Mouse (Mus musculus) erythroblast, embryonic 14.5 days (primary cell): Measurements from ENCODE around the gene Maml3. TPM values are rescaled to one million over a fixed set of nuclear protein-coding genes. Genes with fewer than 3 reads are reported as not detected.

ENCODE experiments used
- H3K27me3 ChIP-seq: 2 replicates; pipeline ENCODE4 v1.6.1; 2012; ENCODE audit warnings: inconsistent platforms; ENCODE audit not compliant: control insufficient read depth
- H3K36me3 ChIP-seq: 2 replicates; pipeline ENCODE4 v1.6.1; 2012; ENCODE audit warnings: mild to moderate bottlenecking, inconsistent platforms; ENCODE audit not compliant: control insufficient read depth
- H3K4me1 ChIP-seq: 2 replicates; pipeline ENCODE4 v1.6.1; 2012; ENCODE audit warnings: inconsistent platforms; ENCODE audit not compliant: control insufficient read depth
- H3K4me3 ChIP-seq: replicated peaks from 2 replicates; pipeline ENCODE3; 2012; ENCODE audit warnings: moderate library complexity, mild to moderate bottlenecking, inconsistent platforms
- H3K9me3 ChIP-seq: 2 replicates; pipeline ENCODE4 v1.6.1; 2012; ENCODE audit warnings: low read length, inconsistent platforms, mixed read lengths; ENCODE audit not compliant: control insufficient read depth
- GATA1 ChIP-seq: IDR thresholded peaks from 2 replicates; pipeline ENCODE4 v1.6.1; 2012; ENCODE audit warnings: low read length, inconsistent platforms, mixed read lengths
- TAL1 ChIP-seq: IDR thresholded peaks from 3 replicates; pipeline ENCODE4 v1.6.1; 2012; ENCODE audit warnings: low read length, inconsistent platforms, mixed read lengths
- polyA plus RNA-seq: library from polyadenylated mRNA; stranded (reverse); fragments of >175 nt; gene quantifications from 2 replicates; pipeline ENCODE4 v1.2.3, GENCODE M21; 2012

The Maml3 gene
- 0.03 and 0.04 TPM in 2 replicates for polyA plus RNA-seq

DNA sequence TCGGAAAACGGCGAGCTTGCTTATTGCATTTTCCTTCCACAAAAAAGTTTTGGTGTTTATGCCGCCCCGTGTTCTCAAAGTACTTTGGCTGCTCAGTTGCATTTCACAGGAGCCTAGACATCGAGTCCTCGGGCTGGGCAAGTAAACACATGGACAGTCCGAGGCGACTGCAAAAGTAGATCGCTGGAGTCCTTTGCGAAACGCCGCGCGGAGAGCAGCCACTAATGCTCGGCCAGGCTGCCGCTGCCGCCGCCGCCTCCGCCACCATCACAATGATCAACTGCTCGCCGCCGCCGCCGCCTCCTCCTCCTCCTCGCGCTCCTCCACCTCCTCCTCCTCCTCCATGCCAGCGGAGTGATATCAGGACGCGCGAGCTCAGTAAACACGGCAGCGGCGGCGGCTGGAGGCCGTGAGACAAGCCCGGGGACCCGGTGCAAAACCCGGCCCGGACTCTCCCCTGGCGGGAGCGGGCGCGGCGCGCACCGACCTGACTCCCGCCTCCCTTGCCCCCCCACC, at the start of gene Maml3:
TSS of gene Maml3 (minus strand) at position 441 of the 516 bp plus-strand sequence.
- H3K9me3 ChIP-seq, result no peaks in the 10 kb centered on the region
- TF ChIP-seq TAL1, result no peak
- TF ChIP-seq GATA1, result no peak
- H3K36me3 ChIP-seq, result no peaks in the 10 kb centered on the region
- peaks cover 23% of the 10 kb centered on the region for H3K27me3 ChIP-seq
- peak within 1 kb of the TSS; percentile 71 for H3K4me3 ChIP-seq
- H3K4me1 ChIP-seq, result peaks cover 37% of the 10 kb centered on the region

DNA sequence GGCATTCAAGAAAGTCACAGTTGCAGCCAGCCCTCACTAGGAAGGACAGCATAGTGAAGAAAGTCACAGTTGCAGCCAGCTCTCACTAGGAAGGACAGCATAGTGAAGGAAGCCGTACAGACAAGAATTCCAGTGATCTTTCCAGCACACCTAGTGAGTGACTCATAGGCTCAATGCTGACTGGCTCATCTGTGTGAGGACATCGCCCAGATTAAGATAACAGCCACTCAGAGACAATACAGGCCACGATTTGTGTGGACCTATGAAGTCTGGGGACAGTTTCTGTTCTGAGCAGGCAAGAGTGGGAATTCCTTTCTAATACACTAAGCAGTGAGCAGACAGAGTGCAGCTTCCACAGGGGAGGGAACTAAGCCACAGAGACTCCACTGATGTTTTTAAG, 46.3 kb upstream of the Maml3 start:
- H3K36me3 ChIP-seq, result no peaks in the 10 kb centered on the region
- no peak overlapping the region for H3K4me3 ChIP-seq
- no peak for TF ChIP-seq TAL1
- H3K4me1 ChIP-seq, result no peaks in the 10 kb centered on the region
- H3K9me3 ChIP-seq, result peaks cover 2% of the 10 kb centered on the region; the same call in 1 of the 2 replicates
- no peaks in the 10 kb centered on the region for H3K27me3 ChIP-seq

DNA sequence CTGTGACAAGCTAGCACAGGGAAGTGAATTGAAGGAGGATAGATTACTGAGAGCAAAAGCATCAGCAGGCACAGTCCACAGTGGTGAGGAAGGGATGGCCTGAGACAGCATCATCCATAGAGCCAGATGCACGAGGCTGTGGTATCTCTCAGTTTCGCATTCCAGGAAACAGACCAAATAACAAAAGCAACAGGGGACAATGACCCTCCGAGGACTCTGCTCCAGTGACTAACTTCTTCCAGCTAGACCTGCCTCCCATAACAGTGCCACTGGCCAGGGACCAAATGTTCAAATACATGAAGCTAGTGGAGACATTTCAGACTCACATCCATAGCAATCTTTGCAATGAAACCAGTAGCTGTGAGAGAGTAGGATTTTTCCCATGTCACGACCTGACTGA, 43.4 kb upstream of the Maml3 start:
- Histone ChIP-seq H3K4me3 (no peak overlapping the region), H3K27me3 (no peaks in the 10 kb centered on the region), H3K9me3 (no peaks in the 10 kb centered on the region), H3K36me3 (no peaks in the 10 kb centered on the region), H3K4me1 (no peaks in the 10 kb centered on the region)
- TF ChIP-seq TAL1 (no peak), GATA1 (no peak)

DNA sequence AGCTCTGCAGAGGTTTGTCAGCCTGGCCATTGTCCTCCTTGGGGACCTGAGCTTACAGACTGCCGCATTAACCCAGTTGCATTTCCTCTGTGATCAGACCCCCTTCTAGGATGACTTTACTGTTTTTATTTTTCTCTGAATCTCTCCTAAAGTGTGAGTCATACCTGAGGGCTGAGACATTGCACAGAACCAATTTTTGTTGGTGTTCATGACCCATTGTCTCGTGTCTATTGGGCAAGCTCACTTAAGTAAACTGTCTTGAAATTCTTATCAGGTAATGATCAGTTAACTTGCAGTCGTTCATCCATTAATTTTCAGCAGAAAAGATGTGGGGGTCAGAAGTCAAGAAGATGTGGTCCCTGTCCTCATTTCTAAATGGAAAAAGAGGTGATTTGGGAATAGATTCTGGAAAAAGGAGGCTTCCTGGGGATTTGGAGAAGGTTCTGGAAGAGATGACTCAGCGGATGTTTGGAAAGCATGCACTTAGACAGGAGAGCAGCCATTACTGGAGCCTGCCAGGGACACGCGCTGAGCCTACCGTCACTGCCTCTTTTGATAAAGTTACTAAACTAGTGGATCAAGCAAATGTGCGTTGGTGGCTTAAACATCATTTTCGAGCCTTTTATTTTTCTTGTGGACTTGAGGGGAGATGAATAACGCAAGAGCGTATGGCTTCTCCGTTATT, 40.0 kb upstream of the Maml3 start:
- no peak overlapping the region for H3K4me3 ChIP-seq
- no peak for TF ChIP-seq TAL1
- no peak for TF ChIP-seq GATA1
- no peaks in the 10 kb centered on the region for H3K4me1 ChIP-seq
- no peaks in the 10 kb centered on the region for H3K9me3 ChIP-seq
- H3K36me3 ChIP-seq, result no peaks in the 10 kb centered on the region
- H3K27me3 ChIP-seq, result no peaks in the 10 kb centered on the region

DNA sequence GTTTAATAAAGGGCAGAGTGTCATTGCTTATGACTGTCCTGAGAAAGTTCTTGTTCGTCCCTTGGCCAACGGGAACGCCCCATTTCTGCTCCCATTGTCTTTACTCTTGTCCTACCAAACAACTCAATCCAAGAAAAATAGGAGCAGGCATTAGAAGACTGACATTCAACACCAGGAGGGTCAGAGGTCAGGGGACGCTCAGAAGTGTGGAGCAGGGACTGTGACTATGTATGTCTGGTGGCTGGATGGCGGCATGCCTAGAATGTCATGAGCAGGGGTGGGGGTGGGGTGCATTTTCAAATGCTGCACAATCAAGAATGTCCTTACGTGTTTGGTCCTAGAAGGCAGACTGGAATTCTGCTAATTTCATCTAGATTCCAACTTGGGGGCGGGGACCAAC, 38.1 kb upstream of the Maml3 start:
- Histone ChIP-seq H3K27me3 (no peaks in the 10 kb centered on the region), H3K9me3 (no peaks in the 10 kb centered on the region), H3K4me3 (no peak overlapping the region), H3K4me1 (no peaks in the 10 kb centered on the region), H3K36me3 (no peaks in the 10 kb centered on the region)
- TF ChIP-seq TAL1 (no peak), GATA1 (no peak)

DNA sequence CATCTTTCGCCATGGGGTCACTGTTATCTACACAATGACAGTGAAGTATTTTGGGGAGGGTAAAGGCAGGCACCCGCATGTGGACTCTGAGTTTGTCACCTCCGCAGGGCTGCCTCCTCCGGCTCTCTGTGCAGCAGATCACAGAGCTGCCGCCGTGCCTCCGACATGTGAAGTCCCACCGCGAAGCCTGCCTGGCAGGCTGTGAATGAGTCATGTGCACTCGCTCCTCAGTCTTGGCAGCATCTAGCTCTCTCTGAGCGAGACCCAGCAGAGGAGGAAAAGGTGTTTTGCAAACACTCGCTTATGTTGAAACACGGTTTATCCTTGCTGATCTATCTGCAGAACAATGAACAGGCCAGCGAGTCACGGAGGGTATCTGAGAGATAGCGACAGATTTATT, 35.3 kb upstream of the Maml3 start:
- Histone ChIP-seq H3K4me1 (no peaks in the 10 kb centered on the region), H3K27me3 (no peaks in the 10 kb centered on the region), H3K9me3 (no peaks in the 10 kb centered on the region), H3K36me3 (no peaks in the 10 kb centered on the region), H3K4me3 (no peak overlapping the region)
- no peak for TF ChIP-seq TAL1
- TF ChIP-seq GATA1, result no peak

DNA sequence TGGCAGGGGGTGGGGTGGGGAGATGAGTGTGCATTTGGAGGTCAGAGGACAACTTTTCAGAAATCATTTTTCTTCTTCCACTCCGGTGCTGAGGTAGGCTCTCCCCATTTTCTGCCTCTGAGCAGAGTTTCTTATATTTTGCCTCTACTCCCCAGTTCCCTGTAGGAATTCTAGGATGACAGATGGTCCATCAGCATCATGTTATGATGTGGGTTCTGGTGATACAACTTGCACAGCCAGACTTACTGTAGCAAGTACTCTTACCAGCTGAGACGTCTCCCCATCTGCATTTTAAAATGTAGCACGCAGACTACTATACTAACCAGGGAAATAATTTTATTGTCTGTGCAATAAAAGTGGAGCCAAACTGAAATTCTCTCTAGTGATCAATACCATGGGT, 20.5 kb upstream of the Maml3 start:
- H3K4me3 ChIP-seq, result no peak overlapping the region
- H3K9me3 ChIP-seq, result no peaks in the 10 kb centered on the region
- no peak for TF ChIP-seq TAL1
- no peak for TF ChIP-seq GATA1
- H3K27me3 ChIP-seq, result no peaks in the 10 kb centered on the region
- H3K4me1 ChIP-seq, result no peaks in the 10 kb centered on the region
- no peaks in the 10 kb centered on the region for H3K36me3 ChIP-seq

DNA sequence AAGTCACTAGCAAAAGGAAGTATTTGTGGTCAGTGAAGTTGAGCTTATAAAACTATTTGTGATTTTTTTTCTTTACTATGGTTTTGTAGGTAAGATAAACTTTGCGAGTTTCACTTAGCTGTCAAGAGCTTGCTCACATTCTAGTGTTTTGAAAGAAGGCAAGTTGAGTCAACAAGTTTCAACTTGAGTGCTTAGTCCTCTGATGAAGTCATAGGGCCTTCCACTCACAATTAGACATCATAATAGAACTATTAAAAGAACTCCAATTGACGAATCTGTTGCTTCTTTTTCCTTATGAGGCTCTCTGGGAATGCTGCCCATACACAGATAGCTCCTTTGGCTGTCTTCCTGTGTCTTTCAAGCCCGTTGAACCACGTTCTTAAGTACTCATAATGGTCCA, 16.0 kb upstream of the Maml3 start:
- Histone ChIP-seq H3K4me1 (no peaks in the 10 kb centered on the region), H3K4me3 (no peak overlapping the region), H3K27me3 (no peaks in the 10 kb centered on the region), H3K36me3 (no peaks in the 10 kb centered on the region), H3K9me3 (no peaks in the 10 kb centered on the region)
- TF ChIP-seq TAL1 (no peak), GATA1 (no peak)

DNA sequence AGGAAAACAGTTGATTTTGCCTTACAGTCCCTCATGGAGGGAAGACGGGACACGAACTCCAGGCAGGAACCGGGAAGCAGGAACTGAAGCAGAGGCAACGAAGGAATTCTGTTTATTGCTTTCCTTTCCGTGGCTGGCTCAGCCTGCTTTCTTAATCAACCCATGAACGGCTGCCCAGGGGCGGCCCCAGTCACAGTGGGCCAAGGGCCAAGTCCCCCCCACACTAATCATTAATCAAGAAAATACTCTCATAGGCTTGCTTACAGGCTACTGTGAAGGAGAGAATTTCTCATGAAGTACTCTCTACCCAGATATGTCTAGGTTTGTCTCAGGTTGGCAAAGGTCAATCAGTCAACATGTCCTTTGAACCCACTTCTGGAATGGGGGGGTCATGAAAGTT, 14.3 kb upstream of the Maml3 start:
- H3K4me3 ChIP-seq, result no peak overlapping the region
- H3K9me3 ChIP-seq, result no peaks in the 10 kb centered on the region
- no peaks in the 10 kb centered on the region for H3K4me1 ChIP-seq
- H3K27me3 ChIP-seq, result no peaks in the 10 kb centered on the region
- no peaks in the 10 kb centered on the region for H3K36me3 ChIP-seq
- TF ChIP-seq TAL1 (no peak), GATA1 (no peak)

DNA sequence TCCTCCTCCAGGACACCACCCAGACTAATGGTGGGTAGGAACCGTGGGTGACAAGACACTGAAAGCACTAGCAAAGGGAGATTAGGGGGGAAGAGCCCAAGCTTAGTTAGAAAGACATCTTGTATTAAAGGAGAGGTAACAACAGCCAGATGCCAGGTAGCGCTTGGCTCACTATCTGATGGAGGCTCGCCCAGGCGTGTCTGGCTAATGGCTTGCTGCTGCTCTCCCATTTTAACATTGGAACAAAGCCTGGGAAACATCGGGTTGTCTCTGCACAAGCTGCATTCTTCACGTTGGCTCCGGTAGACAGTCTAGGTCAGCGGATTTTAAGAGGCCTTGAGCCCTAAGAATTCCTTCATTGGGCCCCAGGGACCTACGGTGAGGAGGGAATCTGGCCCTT, 10.5 kb upstream of the Maml3 start:
- Histone ChIP-seq H3K27me3 (no peaks in the 10 kb centered on the region), H3K9me3 (no peaks in the 10 kb centered on the region), H3K4me3 (no peak overlapping the region), H3K36me3 (no peaks in the 10 kb centered on the region), H3K4me1 (no peaks in the 10 kb centered on the region)
- TF ChIP-seq GATA1, result no peak
- no peak for TF ChIP-seq TAL1
